Mouse (Mus musculus): ENCODE results near the gene Cxcr5. TPM values are rescaled to one million over a fixed set of nuclear protein-coding genes. Genes with fewer than 3 reads are reported as not detected.
A peak's percentile ranks its signal among the peaks of the same experiment; 100 is the strongest.

The Cxcr5 gene
- total RNA-seq, 2 experiments from 2014 or later = not detected

DNA sequence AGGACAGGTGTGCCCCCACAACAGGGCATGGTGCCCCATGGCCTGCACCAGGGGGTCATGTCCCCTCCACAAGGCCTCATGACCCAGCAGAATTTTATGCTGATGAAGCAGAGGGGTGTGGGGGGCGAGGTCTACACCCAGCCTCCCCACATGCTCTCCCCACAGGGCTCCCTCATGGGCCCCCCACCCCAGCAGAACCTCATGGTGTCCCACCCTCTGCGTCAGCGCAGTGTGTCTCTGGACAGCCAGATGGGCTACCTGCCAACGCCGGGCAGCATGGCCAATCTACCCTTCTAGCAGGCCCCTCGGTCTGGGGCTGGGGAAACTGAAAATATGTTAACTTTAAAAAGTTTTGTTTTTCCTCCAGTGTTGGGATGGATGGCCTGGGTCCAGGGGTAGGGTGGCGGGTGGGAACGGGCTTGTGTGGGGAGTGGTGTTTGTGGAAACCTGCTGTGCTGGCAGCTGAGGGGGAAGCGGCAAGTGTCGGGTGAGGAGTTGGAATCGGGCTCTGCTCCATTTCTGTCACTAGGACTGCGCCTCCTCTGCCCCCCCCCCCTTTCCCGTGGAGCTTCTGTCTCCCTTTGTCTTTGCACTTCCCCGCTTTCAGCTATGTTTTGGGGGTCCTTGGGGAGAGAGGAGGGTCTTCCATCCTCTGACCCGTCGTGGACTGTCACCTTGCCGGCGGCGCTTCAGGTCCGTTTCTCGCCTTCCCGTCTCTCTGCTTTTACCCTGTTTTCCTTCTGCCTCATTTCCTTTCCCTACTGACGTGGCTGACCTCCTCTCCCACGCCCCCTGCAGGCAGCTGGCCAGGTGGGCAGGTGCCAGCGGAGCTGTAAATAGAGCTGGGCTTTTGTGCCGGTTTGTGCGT lies 52.0 kb downstream of the Cxcr5 start:
- peak; percentile 91 for DNase-seq

- DNase-seq = no peak
Measured at GRCm38 (mm10) chr9:44508721-44509486, 52.8 kb downstream of the Cxcr5 start.

DNA sequence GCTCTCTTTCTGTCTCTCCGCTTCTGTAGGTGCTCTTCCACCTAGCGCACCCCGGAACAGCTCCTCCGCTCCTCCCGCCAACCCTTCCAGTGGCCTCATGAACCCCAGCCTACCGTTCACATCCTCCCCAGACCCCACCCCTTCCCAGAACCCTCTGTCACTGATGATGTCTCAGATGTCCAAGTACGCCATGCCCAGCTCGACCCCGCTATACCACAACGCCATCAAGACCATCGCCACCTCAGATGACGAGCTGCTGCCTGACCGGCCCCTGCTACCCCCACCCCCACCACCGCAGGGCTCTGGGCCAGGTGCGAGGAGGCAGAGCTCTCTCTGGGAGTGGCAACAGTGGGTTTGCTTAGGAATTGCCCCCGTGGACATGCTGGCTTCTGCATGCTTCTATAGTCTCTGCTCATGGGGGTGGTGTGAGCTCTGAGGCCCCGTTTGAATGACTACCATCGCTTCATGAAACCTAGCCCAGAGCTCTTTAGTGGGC lies 53.5 kb downstream of the Cxcr5 start:
- DNase-seq = no peak

DNA sequence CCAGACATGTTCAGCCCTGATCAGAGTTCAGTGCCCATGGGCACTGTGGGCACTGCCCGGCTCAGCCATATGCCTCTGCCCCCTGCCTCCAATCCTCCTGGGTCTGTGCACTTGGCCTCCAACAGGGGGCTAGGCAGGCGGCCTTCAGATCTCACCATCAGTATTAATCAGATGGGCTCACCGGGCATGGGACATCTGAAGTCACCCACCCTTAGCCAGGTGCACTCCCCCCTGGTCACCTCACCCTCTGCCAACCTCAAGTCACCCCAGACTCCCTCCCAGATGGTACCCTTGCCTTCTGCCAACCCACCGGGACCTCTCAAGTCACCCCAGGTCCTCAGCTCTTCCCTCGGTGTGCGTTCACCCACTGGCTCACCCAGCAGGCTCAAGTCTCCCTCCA lies 54.3 kb downstream of the Cxcr5 start:
- DNase-seq = no peak

DNA sequence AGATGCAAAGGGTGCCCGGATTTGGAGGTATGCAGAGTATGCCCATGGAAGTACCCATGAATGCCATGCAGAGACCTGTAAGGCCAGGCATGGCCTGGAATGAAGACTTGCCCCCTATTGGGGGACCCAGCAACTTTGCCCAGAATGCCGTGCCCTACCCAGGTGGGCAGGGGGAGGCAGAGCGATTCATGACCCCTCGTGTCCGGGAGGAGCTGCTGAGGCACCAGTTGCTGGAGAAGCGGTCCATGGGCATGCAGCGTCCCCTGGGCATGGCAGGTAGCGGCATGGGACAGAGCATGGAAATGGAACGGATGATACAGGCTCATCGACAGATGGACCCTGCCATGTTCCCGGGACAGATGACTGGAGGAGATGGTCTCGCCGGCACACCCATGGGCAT lies 55.1 kb downstream of the Cxcr5 start:
- no peak for DNase-seq

GRCm38 (mm10) chr9:44505824-44506467 lies 55.7 kb downstream of the Cxcr5 start:
- DNase-seq = no peak

- no peak for DNase-seq
Measured at GRCm38 (mm10) chr9:44504893-44505823, 56.5 kb downstream of the Cxcr5 start.

- peak; percentile 81 for DNase-seq
Measured at GRCm38 (mm10) chr9:44502006-44502405, 59.7 kb downstream of the Cxcr5 start.

GRCm38 (mm10) chr9:44501206-44501879 lies 60.3 kb downstream of the Cxcr5 start:
- DNase-seq = no peak

- DNase-seq = no peak
Measured at GRCm38 (mm10) chr9:44500638-44501175, 61.0 kb downstream of the Cxcr5 start.

DNA sequence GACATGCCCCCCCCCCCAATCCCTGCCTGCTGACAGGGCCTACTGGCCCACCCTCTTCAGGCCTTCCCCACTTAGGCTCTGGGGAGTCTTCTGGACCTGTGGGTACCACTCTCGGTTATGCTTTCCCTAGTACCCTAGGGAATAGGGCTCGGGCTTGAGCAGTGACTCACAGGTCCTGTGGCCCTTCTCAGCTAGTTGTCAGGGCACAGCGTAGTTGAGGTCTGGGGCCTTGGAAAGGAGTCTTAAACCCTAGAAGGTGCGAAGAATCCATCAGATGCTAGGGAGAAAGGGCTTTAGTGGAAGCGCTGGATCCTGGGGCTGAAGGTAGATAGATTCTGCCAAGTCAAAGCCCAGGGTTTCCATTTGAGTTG lies 61.5 kb downstream of the Cxcr5 start:
- no peak for DNase-seq

DNA sequence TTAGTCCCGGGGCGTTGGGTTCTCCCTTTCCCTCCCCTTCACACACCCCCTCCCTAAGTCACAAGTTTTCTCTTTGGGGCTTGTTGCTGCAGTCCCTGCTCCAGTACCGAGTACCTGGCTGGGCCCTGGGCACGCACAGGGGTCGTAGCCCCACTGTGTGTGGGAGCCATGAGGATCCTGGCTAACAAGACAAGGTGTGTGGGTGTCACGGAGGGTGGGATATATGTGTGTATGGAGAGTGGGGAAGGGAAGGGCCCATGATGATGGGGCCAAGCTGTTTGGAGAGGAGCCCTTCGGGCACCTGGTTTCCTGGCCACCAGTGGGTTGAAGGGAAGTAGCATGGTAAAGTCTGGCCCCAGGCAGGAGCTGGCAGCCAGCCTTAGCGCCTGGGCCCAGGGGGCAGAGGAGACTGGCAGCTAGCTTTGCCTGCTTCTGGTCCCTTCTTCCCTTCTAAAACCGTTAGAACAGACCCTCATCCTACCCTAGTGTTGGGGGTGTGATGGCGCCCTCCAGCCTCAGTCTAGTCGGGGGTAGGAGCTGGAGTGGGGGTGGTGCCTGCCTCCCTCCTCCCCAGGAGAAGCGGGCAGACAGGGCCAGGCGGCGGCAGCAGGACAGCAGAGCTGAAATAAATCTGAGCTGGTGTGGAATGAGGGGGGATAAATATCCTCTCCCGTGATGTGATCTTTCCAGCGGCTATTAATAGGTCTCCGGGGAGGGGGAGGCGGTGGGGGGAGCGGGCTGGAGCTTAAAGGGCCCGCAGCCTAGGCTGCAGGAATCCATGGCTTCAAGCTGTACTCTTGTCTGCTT lies 62.1 kb downstream of the Cxcr5 start:
- DNase-seq = peak; percentile 67

- DNase-seq = peak; percentile 79
Measured at GRCm38 (mm10) chr9:44498421-44499355, 63.0 kb downstream of the Cxcr5 start.

- no peak for DNase-seq
Measured at GRCm38 (mm10) chr9:44497624-44498377, 63.9 kb downstream of the Cxcr5 start.

GRCm38 (mm10) chr9:44496803-44497461 lies 64.7 kb downstream of the Cxcr5 start:
- DNase-seq = peak; percentile 7

DNA sequence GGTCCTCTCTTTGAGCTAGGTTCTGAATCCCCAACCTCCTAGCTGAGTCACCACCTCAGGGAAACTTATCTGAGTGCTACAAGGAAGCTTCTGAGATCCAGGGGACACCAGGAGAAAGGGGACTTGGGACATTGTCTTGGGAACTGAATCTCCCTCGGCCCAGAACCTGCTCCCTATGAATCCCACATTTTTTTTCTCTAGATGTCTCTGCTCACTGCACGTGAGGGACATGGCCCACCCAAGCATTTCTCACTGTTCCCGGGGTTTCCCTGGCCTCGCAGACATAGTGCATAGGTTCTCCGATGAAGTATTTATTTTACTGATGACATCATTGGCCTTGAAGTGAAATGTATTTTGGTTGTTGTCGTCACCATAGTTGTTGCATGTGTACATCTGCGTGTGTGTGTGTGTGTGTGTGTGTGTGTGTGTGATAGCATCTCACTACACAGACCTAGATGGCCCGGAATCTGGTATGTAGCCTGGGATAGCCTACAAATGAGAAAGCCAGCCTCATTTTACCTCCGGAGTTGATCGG lies 65.8 kb downstream of the Cxcr5 start:
- DNase-seq = peak; percentile 4

Measured in gastrocnemius, postnatal 10 days (tissue).